Mouse (Mus musculus) small intestine, adult 2 months (tissue): ENCODE data around the gene Gm38394.

Experiments used
- CTCF ChIP-seq: fragments of 200-500 bp; IDR thresholded peaks from 2 replicates; pipeline ENCODE4 v1.5.1; 2012; ENCODE audit warnings: low read depth, mild to moderate bottlenecking, control low read depth, inconsistent platforms, low read length, moderate library complexity, mixed read lengths; ENCODE audit not compliant: insufficient replicate concordance, insufficient read length; ENCODE audit errors: extremely low read depth
- POLR2A ChIP-seq: fragments of 200-500 bp; IDR thresholded peaks from 2 replicates; pipeline ENCODE4 v1.6.1; 2012; ENCODE audit warnings: low read depth, mild to moderate bottlenecking, control low read depth, inconsistent platforms, low read length, moderate library complexity

DNA sequence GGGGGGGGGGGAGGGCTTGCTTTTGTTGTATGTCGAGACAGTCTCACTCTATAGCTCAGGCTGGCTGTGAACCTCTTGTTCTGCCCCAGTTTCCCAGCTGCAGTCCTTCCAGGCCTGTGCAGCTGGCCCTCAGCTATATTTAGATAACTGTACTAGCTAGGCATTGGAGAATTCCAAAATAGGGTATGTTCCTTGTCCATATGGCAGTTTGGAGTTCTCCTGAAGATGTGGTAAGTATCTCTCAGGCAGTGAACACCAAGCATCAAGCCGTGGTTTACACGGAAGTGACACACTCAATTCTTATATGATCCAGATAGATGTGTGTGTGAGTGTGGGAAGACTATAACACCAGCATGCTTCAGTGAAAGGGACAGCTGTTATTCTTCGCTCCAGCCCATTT is 2.3 kb upstream of the Gm38394 start:
- no peak for TF ChIP-seq POLR2A
- no peak for TF ChIP-seq CTCF
